Mouse (Mus musculus) left cerebral cortex, postnatal 14 days (tissue): ENCODE measurements around the gene Thada. TPM values are rescaled to one million over a fixed set of nuclear protein-coding genes. Genes with fewer than 3 reads are reported as not detected.

Experiments used
- DNase-seq, 2 experiments: peaks; one replicate each; pipeline ENCODE4 v3.0.0; 2021 to 2022; ENCODE audit warnings: low spot score in 2 of 2, mixed read lengths in 1 of 2
- intact Hi-C: fragments of 180-260 bp; cut with DNase I; formaldehyde crosslinking; loops from one replicate; pipeline ENCODE4 v1.15.1; 2025
- total RNA-seq, 2 experiments: library from RNA; stranded (reverse); gene quantifications; 2 replicates each; pipeline ENCODE4 v1.2.3; 2021

Gene Thada
- total RNA-seq, 2 experiments from 2014 or later, result 11.4 to 14.1 TPM

GRCm38 (mm10) chr17:84185011-84185411 is 281.0 kb downstream of the Thada start:
- no peak for DNase-seq
- intact Hi-C loops, result loop anchor here (5.0 kb wide), 1 partner anchor 73 kb away; no protein-coding TSS in a partner anchor

DNA sequence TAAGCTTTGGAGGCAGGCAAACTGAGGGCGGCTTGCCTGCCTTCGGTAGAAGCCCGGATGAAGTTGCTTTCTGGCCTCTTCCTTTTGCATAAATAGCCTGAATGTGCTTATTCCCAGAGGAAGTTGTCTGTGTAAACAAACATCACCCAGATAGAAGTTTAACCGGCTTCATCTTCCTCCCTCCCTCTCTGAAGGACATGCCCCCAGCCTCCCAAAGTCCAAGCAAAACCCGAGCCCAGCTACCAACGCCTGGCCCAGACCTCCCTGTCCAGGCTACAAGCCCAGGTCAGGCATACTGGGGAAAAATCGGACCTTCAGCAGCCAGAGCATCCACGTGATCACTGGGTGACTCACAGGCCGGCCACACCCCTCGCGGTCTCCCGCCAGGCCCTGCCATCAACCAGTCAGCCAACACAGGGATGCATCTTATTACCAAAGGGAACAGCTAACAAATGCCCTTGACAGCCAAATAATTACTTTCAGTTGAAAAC is 282.7 kb downstream of the Thada start:
- intact Hi-C loops, result loop anchor here (2.0 kb wide), 1 partner anchor 155 kb away; no protein-coding TSS in a partner anchor

GRCm38 (mm10) chr17:84182311-84183271 is 283.4 kb downstream of the Thada start:
- no peak for DNase-seq
- intact Hi-C loops, result loop anchor here (2.0 kb wide), 1 partner anchor 154 kb away; no protein-coding TSS in a partner anchor

More for the DNA sequence above, 282.7 kb downstream of the Thada start:
- peak; percentile 62 to 80 for DNase-seq

DNA sequence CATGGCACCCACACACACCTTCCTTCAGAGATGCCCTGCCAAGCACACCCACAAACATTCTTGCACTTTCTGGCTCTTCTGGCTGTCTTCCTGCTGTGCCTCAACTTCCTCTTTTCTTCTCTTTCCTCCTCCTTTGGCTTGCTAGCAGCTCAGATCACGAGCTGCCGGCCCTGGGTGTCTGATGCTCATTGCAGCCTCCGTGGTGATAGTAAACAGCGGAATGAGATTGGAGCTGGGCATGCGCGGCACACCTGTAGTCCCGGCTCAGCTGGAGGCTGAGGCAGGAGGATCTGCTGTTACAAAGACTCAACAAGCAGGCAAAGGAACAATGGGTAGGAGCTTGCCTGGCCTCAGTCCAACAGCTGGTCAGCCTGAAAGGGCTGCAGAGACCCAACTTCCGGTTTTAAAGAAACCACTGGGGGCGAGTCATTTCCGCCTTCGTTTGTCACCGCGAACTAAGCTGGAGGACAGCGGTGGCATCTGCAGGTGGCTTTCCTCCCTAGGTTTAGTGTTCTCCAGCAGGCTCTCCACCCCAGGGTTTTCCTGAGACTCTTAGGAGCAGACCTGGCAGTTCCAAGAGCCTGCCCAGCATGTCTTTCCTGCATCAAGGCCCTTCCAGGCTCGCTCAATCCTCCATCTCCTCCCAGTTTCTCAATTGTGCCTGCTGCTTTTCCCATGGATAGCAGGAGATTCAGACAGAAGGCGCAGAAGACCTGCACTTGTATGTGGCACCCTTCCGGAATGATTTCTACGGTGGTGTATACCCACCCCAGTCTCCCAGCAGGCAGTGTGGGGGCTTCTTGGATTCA is 284.3 kb downstream of the Thada start:
- DNase-seq, result peak in 1 of 2 experiments; percentile 45

GRCm38 (mm10) chr17:84180715-84181501 is 285.1 kb downstream of the Thada start:
- intact Hi-C loops, result no loop called here
- no peak for DNase-seq

More for the DNA sequence above, 284.3 kb downstream of the Thada start:
- intact Hi-C loops, result loop anchor here (2.0 kb wide), 1 partner anchor 153 kb away; no protein-coding TSS in a partner anchor

- intact Hi-C loops, result no loop called here
- no peak for DNase-seq
Measured at GRCm38 (mm10) chr17:84179973-84180365, 286.0 kb downstream of the Thada start.

DNA sequence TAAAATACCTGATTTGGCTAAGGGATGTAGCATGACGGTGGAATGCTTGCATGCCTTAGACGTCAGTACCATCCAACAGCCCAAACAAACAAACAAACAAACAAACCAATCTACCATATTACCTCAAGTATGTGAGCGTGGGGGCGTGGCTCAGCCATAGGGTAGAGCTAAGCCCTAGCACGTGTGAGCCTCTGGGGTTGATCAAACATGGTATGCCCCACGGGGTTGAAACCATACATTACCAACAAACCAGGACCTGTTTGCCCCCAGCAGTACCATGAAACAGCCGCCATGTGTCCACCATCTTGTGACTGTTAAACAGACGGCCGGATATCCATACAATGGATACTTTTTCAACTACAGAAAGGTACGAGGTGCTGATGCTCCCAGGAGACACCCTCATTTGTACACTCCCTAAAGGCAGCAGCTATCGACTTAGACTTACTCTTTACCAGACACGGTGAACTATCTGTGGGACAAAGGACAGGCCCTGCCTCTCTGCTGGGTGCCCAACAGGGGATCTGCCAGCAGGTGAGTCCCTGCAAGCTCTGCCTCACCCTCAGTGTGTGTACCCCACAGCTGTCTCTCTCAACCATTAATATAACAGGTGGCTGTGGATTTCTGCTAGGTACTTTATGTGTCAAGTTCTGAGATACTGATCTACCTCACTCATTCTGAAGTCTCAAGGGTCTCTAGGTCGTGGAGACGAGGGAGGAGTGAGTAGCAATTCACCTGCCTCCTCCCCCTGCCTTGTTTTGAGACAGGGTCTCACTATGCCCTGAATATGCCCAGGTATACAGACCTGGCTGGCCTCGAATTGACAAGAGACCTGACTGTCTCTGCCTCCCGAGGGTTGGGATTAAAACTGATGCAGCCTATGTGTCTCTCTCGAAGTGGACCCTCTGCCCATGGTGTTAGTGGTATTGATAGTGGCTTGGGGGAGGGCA is 286.7 kb downstream of the Thada start:
- intact Hi-C loops, result no loop called here
- no peak for DNase-seq

DNA sequence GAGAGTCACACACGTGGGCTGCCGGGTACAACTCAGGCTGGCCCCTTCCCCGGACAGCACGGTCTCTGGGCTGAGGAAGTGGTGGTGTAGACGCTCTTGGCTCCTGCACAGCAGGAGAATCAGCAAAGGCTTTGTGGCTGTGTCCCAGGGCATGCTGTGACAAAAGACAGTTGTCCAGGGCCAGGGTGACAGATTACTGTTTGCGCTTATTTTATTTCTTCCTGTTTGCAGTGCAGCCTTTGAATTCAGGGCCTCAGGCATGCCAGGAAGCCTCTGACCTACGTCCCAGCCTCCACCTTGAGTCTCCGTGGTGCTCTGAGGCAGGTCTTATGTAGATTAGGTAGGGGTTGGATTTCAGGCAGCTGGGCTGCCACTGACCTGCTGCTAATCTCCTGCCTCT is 288.5 kb downstream of the Thada start:
- intact Hi-C loops, result no loop called here
- DNase-seq, result no peak

DNA sequence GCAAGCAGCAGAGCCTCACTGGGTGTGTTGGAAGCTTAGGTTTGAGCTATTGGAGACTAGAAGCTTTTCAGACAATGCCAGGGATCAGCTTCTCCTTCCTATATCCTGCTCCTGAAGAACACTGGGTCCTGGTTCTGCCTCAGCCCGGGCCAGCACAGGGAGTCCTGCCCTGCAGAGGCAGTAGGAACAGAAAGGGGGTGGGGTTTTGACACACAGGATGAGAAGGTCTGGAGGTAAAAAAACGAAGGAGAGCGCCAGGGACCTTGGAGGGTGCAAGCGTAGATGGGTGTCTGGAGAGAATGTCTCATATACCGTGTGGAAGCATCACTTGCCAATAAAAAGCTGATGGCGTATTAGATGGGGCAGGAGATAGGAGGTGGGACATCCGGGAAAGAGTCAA is 289.6 kb downstream of the Thada start:
- intact Hi-C loops, result no loop called here
- no peak for DNase-seq

DNA sequence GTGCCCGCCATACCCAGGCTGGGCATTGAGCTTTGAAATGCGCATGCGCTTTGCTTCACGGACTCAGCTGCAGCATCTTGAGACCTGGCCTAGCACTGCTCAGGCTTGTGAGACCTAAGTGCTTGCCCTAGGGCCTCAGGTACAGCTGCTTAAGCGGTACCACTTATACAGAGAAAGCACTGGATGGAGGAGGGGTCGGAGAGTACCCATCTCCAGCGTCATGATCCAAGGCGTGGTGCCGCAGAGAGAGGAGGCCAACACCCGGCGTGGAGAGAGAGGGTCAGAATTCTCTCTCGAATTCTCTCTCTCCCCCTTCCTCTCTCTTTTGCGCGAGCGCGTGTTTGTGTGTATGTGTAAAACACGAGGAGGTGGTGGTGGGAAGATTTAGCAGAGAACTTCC is 290.8 kb downstream of the Thada start:
- DNase-seq, result no peak
- intact Hi-C loops, result no loop called here

GRCm38 (mm10) chr17:84167377-84167776 is 298.6 kb downstream of the Thada start:
- DNase-seq, result no peak
- intact Hi-C loops, result no loop called here

DNA sequence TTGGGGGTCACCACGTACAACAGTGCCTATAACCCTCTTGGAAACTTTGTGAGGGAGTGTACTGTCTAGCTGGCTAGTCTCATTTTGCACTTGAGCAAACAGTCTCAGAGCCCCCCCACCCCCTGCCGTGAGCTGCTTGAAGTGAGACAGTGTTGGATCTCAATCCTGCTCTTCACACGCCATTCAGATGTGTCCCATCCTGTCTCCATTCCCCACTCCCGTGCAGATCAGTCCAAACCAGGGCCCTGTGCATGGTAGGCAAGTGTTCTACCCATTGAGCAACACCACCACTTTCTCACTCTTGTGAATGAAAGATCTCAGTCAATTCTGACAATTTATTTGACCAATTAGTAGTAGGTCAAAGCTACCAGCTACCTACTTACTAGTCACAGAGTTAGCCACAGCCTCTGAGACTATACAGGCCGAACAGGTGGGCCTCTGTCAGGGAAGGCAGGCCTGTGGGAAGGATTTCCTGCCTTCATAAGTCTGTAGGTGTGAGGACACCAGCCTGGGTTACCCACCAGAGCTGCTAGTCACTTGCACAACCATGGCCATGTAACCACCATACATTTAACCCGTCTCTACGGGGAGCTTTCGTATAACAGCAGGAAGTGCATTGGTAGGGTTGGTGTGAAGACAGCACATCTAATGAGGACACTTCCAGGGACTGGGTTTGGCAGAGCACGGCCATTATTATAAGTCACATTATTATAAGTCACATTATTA is 299.7 kb downstream of the Thada start:
- DNase-seq, result no peak
- intact Hi-C loops, result no loop called here

DNA sequence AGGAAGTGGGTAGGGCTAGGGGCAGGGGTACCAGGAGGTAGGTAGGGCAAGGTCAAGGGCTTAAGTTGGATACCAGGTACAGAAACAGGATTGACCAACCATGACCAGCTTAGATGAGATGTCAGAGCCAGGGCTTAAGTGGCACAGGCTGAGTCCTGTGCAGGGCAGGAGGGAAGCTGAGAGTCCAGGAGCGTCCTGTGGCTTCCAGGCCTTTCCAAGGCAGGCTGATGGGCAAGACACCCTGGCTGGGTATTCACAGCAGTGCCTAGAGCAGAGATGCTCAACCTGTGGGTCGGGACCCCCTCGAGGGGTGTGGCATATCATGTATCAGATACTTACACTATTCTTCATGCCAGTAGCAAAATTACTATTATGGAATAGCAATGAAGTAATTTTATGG is 300.3 kb downstream of the Thada start:
- DNase-seq, result no peak
- intact Hi-C loops, result no loop called here

GRCm38 (mm10) chr17:84164146-84164545 is 301.9 kb downstream of the Thada start:
- no peak for DNase-seq
- intact Hi-C loops, result no loop called here

DNA sequence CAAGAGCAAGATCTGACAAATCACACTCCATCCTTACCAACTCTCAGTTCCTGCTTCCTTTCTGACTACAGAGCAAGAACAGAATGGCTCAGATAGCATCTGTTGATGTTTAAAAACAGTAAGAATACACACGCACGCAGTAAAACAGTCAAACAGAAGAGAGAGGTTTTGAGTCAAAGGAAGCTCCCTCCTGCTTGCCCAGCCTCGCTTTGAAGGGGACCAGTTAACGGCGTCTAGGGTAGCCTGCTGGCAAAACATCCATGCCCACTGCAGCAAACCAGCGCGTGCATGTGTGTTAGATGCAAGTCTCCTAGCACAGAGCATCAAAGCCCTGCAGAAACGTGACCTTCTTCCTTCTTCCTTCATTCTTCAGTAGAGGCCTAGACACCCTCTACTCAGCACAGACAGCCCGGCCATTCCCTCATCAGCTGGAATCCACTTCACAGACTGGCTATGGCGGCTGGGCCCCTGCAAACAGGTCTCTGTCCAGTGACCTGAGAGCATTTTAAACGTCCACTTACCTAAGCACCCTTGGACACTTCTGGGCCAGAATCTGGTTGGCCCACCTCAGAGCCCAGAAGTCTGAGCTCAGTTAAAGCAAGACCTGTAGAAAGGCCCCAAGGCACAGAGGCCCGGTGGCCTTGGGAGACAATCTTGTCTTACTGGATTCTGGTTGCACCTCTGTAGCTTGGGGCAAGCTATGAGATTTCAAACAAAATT is 302.8 kb downstream of the Thada start:
- no peak for DNase-seq
- intact Hi-C loops, result no loop called here

DNA sequence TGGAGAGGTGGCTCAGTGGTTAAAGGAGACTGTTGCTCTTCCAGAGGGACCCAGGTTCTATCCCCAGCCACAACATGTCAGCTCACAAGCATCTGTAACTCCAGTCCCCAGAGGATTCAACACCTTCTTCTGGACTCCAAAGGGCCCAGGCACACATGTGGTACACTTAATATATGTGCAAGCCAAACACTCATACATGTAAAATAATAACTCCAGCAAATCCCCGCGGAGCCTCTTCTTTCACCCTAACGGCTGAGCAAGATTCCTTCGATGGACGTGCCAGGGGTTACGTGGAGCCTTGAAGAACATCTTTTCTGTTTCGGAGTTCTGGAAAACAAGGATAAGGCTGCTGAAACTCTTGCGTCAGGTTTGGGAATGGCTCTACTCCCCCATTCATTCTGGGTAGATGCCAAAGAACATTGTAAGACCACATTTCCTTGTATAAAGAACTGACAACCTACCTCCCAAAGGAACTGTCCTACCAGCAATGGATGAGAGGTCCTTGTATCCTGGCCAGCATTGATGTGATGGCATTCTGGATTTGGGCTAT is 303.7 kb downstream of the Thada start:
- intact Hi-C loops, result no loop called here
- no peak for DNase-seq
